Mouse (Mus musculus): ENCODE results near the gene Gpa33. TPM values are rescaled to one million over a fixed set of nuclear protein-coding genes. Genes with fewer than 3 reads are reported as not detected.

Gene Gpa33
- total and polyA plus RNA-seq, 3 experiments: 0.04 TPM; not detected in 2

GRCm38 (mm10) chr1:166155113-166155494, 25.1 kb downstream of the Gpa33 start:
- H3K79me2 ChIP-seq (replicated peaks; ENCODE audit: control insufficient read depth, extremely low read depth, insufficient read depth, poor library complexity, severe bottlenecking): no peaks in the 10 kb centered on the region
- TF ChIP-seq MAFK (IDR thresholded peaks at IDR 0.05; ENCODE audit: insufficient replicate concordance, low read length) (no peak), RAD21 (IDR thresholded peaks at IDR 0.05; ENCODE audit: low read depth, low read length) (no peak), CHD1 (IDR thresholded peaks at IDR 0.05; ENCODE audit: low read depth, low read length) (no peak), IRF4 (IDR thresholded peaks at IDR 0.05; ENCODE audit: low read depth, low read length) (no peak), CTCF (conservative IDR thresholded peaks at IDR 0.05 in 1 of 2, IDR thresholded peaks at IDR 0.05 in 1 of 2; ENCODE audit: low read depth in 2 of 2, low read length in 2 of 2) (no peak), TCF12 (IDR thresholded peaks at IDR 0.05; ENCODE audit: low read depth, low read length) (no peak), MAZ (IDR thresholded peaks at IDR 0.05; ENCODE audit: low read depth, low read length) (no peak), PAX5 (IDR thresholded peaks at IDR 0.05; ENCODE audit: low read length) (no peak), ELF1 (IDR thresholded peaks at IDR 0.05; ENCODE audit: low read depth, low read length) (no peak), CHD2 (IDR thresholded peaks at IDR 0.05; ENCODE audit: low read length) (no peak), USF1 (IDR thresholded peaks at IDR 0.05; ENCODE audit: low read depth, low read length) (no peak), NELFE (IDR thresholded peaks at IDR 0.05; ENCODE audit: low read depth, low read length) (no peak)
- no peak overlapping the region for H3K27ac ChIP-seq (ENCODE audit: insufficient read depth, low read depth)
- H3K4me1 ChIP-seq (ENCODE audit: control insufficient read depth in 1 of 2, insufficient read depth in 2 of 2): peaks cover 2 to 22% of the 10 kb centered on the region in 2 experiments; a peak in 3 of 4 replicates
- H3K9me3 ChIP-seq (replicated peaks; ENCODE audit: low read length): no peaks in the 10 kb centered on the region
- in situ Hi-C loops (cut with MboI; ENCODE audit: low pct_ligation_motif_present, low pct_unique_long_range_greater_than_20kb, low sequenced_read_pairs) (loop anchor here (10.0 to 25.0 kb wide), 5 partner anchors 150 to 493 kb away; partner anchors contain the start of gene Pou2f1), dilution Hi-C loops (cut with MboI; ENCODE audit: extremely low pct_ligation_motif_present, extremely low pct_unique_long_range_greater_than_20kb, low sequenced_read_pairs) (no loop called here)
- no peaks in the 10 kb centered on the region for H3K36me3 ChIP-seq (replicated peaks in 1 of 2; ENCODE audit: control insufficient read depth in 1 of 2, insufficient read depth in 1 of 2, low read length in 1 of 2)
- no peak overlapping the region for H3K4me3 ChIP-seq (replicated peaks in 1 of 3; ENCODE audit: low read depth in 2 of 3, low read length in 2 of 3, poor library complexity in 1 of 3)
- no peak for DNase-seq (ENCODE audit: extremely low read depth)
- no peak overlapping the region for H3K9ac ChIP-seq (ENCODE audit: insufficient read depth, low read depth)
- peaks cover 38% of the 10 kb centered on the region for H3K27me3 ChIP-seq (replicated peaks)
- no peak overlapping the region for H3K4me2 ChIP-seq (ENCODE audit: insufficient read depth, low read depth, poor library complexity, severe bottlenecking)

GRCm38 (mm10) chr1:166157712-166158111, 27.7 kb downstream of the Gpa33 start:
- Histone ChIP-seq H3K9ac (ENCODE audit: insufficient read depth, low read depth) (no peak overlapping the region), H3K27ac (ENCODE audit: insufficient read depth, low read depth) (no peak overlapping the region), H3K4me2 (ENCODE audit: insufficient read depth, low read depth, poor library complexity, severe bottlenecking) (peak overlapping the region; percentile 2), H3K4me3 (replicated peaks in 1 of 3; ENCODE audit: low read depth in 2 of 3, low read length in 2 of 3, poor library complexity in 1 of 3) (peak overlapping the region in 2 of 3 experiments; percentile 2 to 28), H3K4me1 (ENCODE audit: control insufficient read depth in 1 of 2, insufficient read depth in 2 of 2) (peaks cover 0 to 27% of the 10 kb centered on the region in 2 experiments; a peak in 2 of 4 replicates), H3K36me3 (replicated peaks in 1 of 2; ENCODE audit: control insufficient read depth in 1 of 2, insufficient read depth in 1 of 2, low read length in 1 of 2) (no peaks in the 10 kb centered on the region), H3K9me3 (replicated peaks; ENCODE audit: low read length) (no peaks in the 10 kb centered on the region), H3K79me2 (replicated peaks; ENCODE audit: control insufficient read depth, extremely low read depth, insufficient read depth, poor library complexity, severe bottlenecking) (no peaks in the 10 kb centered on the region), H3K27me3 (replicated peaks) (peaks cover 44% of the 10 kb centered on the region)
- TF ChIP-seq USF1 (IDR thresholded peaks at IDR 0.05; ENCODE audit: low read depth, low read length) (peak; percentile 77), HCFC1 (IDR thresholded peaks at IDR 0.05; ENCODE audit: low read depth, low read length) (no peak), POLR2AphosphoS2 (IDR thresholded peaks at IDR 0.05; ENCODE audit: low read depth, low read length) (no peak), CHD1 (IDR thresholded peaks at IDR 0.05; ENCODE audit: low read depth, low read length) (no peak), BHLHE40 (IDR thresholded peaks at IDR 0.05; ENCODE audit: low read depth, low read length) (peak; percentile 71), TCF12 (IDR thresholded peaks at IDR 0.05; ENCODE audit: low read depth, low read length) (no peak), USF2 (conservative IDR thresholded peaks at IDR 0.05; ENCODE audit: low read depth, low read length) (peak; percentile 58)
- no peak for DNase-seq (ENCODE audit: extremely low read depth)
- in situ Hi-C loops (cut with MboI; ENCODE audit: low pct_ligation_motif_present, low pct_unique_long_range_greater_than_20kb, low sequenced_read_pairs) (loop anchor here (10.0 to 25.0 kb wide), 5 partner anchors 153 to 495 kb away; partner anchors contain the start of gene Pou2f1), dilution Hi-C loops (cut with MboI; ENCODE audit: extremely low pct_ligation_motif_present, extremely low pct_unique_long_range_greater_than_20kb, low sequenced_read_pairs) (no loop called here)

All from CH12.LX (cell line).